8 mouse cellular contexts compared by ENCODE assay signal in genomic region chrX:20364391-20365365, GRCm38 (mm10). TPM values are rescaled to one million over a fixed set of nuclear protein-coding genes. Genes with fewer than 3 reads are reported as not detected.
A peak's percentile ranks its signal among the peaks of the same experiment; 100 is the strongest.
DNase-seq lines count a peak whose midpoint lies in the region; ATAC-seq lines count a peak whose summit lies in the region.

Gene Rp2 (plus strand): TSS chrX:20364481.

- DNase-seq in adrenal gland, adult (ENCODE audit: inconsistent age in 2 of 2, low spot score in 1 of 2): peak; percentile 85 to 91
- DNase-seq in embryo, embryonic 10.5 days (ENCODE audit: low spot score): peak; percentile 85
- DNase-seq in gastrocnemius, postnatal 14 days: peak; percentile 72
- DNase-seq in intestine, embryonic 14.5 days (ENCODE audit: low spot score): peak; percentile 79
- peak; percentile 78 to 81 for DNase-seq in left cerebral cortex, postnatal 14 days (ENCODE audit: low spot score in 2 of 2)
- DNase-seq in mesoderm, embryonic 11.5 days (ENCODE audit: low read depth, low spot score): peak; percentile 83
- peak; percentile 69 to 81 for DNase-seq in right cerebral cortex, postnatal 36 days (ENCODE audit: low spot score in 2 of 2)
- DNase-seq in yolk sac, embryonic 10.5 days (ENCODE audit: low spot score): peak; percentile 87

- H3K4me2 ChIP-seq in intestine, embryonic 14.5 days (ENCODE audit: low read length): peak within 1 kb of the TSS; percentile 50

- peak within 1 kb of the TSS; percentile 27; the same call in 1 of the 2 replicates for H3K27ac ChIP-seq in intestine, embryonic 14.5 days (ENCODE audit: low read depth)

- no peaks in the 10 kb centered on the region for H3K4me1 ChIP-seq in intestine, embryonic 14.5 days (replicated peaks; ENCODE audit: control insufficient read depth, insufficient read depth, low read length)

- no peaks in the 10 kb centered on the region for H3K36me3 ChIP-seq in intestine, embryonic 14.5 days (ENCODE audit: control insufficient read depth, insufficient read depth, low read length)

- intact Hi-C loops in gastrocnemius, postnatal 14 days (cut with DNase I; ENCODE audit: low total_unique reads): no loop called here
- intact Hi-C loops in left cerebral cortex, postnatal 14 days (cut with DNase I): loop anchor here (5.0 kb wide), 1 partner anchor 63 kb away; the partner anchor contains the start of gene Jade3

- H3K27me3 ChIP-seq in intestine, embryonic 14.5 days (replicated peaks; ENCODE audit: control insufficient read depth, insufficient read depth, low read length): no peaks in the 10 kb centered on the region

- H3K4me3 ChIP-seq in intestine, embryonic 14.5 days (ENCODE audit: low read depth, low read length): peak within 1 kb of the TSS; percentile 56

- ATAC-seq in intestine, embryonic 14.5 days (replicated peaks; ENCODE audit: low FRiP score, low TSS enrichment, low read depth): peak; percentile 100

- WGBS in intestine, embryonic 14.5 days: 12% methylated on average over 35 of the region's 35 CpGs

- H3K9ac ChIP-seq in intestine, embryonic 14.5 days (ENCODE audit: low read length): peak within 1 kb of the TSS; percentile 61

- no peaks in the 10 kb centered on the region for H3K9me3 ChIP-seq in intestine, embryonic 14.5 days (ENCODE audit: control insufficient read depth, low read length)

RNA-seq across cellular contexts. Expression of gene Rp2, which starts in this region (rescaled TPM):
- 1 to 10 TPM; 5.2 to 5.7 TPM for total RNA-seq in gastrocnemius, postnatal 14 days (2021)
- polyA plus RNA-seq in intestine, embryonic 14.5 days (2014; fragmentation: Nextera tagmentation; extraction: Ambion mirVana): 18.9 and 20.9 TPM in 2 replicates
- 10 to 100 TPM; 12.0 to 14.2 TPM for total RNA-seq in left cerebral cortex, postnatal 14 days (2021)

Comparison
In these comparisons a context has a peak if more than half of its experiments do, and no peak if none do; other contexts are left out.
1. Peak in every context shown above with its lines: DNase-seq, ATAC-seq, H3K4me3 ChIP-seq and H3K27ac ChIP-seq.